Mouse (Mus musculus) C3H10T1/2 (cell line): ENCODE results near the gene Arpc1b. TPM values are rescaled to one million over a fixed set of nuclear protein-coding genes. Genes with fewer than 3 reads are reported as not detected.

Source experiments
- polyA plus RNA-seq, 2 experiments: library from polyadenylated mRNA; unstranded; fragments of >200 nt; fragmentation: generic; extraction: Trizol; gene quantifications; one replicate each; pipeline ENCODE4 v1.2.1; 2012; ENCODE audit warnings: missing spikeins in 2 of 2

The Arpc1b gene
- 100 to 1,000 TPM; 214 to 895 TPM for polyA plus RNA-seq

GRCm38 (mm10) chr5:145114071-145114605, at the start of gene Arpc1b:
Gene Arpc1b, plus strand, starts transcription at chr5:145114215.

GRCm38 (mm10) chr5:145083632-145084451, 30.2 kb upstream of the Arpc1b start, which contains the start of the genes Arpc1a and Kpna7:
Gene Arpc1a, plus strand, starts transcription at chr5:145083830.
Gene Kpna7, minus strand, starts transcription at chr5:145084030.

GRCm38 (mm10) chr5:145139571-145140519, 25.8 kb downstream of the Arpc1b start, which contains the start of the genes Pdap1 and Bud31:
Gene Pdap1, minus strand, starts transcription at chr5:145140238.
Gene Bud31, plus strand, starts transcription at chr5:145140362.

GRCm38 (mm10) chr5:145166536-145167305, 52.7 kb downstream of the Arpc1b start, which contains the start of the genes Ptcd1 and Cpsf4:
Gene Ptcd1, minus strand, starts transcription at chr5:145167108.
Gene Cpsf4, plus strand, starts transcription at chr5:145167213.

Other genes starting within 250 kb of the Arpc1b start
- 10 to 100 TPM; 11.1 to 21.7 TPM for gene Smurf1, start 148.4 kb upstream of the Arpc1b start, polyA plus RNA-seq
- not detected for gene Gm4871, start 81.5 kb upstream of the Arpc1b start, polyA plus RNA-seq
- not detected for gene 1700018F24Rik, start 71.2 kb upstream of the Arpc1b start, polyA plus RNA-seq
- gene Arpc1a, start 30.4 kb upstream of the Arpc1b start, polyA plus RNA-seq, result 100 to 1,000 TPM in 1 of 2 experiments, 10 to 100 TPM in 1; 82.0 to 163 TPM
- gene Kpna7, start 30.2 kb upstream of the Arpc1b start, polyA plus RNA-seq, result not detected
- gene Pdap1, start 26.0 kb downstream of the Arpc1b start, polyA plus RNA-seq, result 10 to 100 TPM; 75.8 to 82.1 TPM
- gene Bud31, start 26.1 kb downstream of the Arpc1b start, polyA plus RNA-seq, result 100 to 1,000 TPM in 1 of 2 experiments, 10 to 100 TPM in 1; 55.8 to 115 TPM
- 10 to 100 TPM in 1 of 2 experiments, 1 to 10 TPM in 1; 7.3 to 15.8 TPM for gene Ptcd1, start 52.9 kb downstream of the Arpc1b start, polyA plus RNA-seq
- 10 to 100 TPM; 21.5 to 26.2 TPM for gene Cpsf4, start 53.0 kb downstream of the Arpc1b start, polyA plus RNA-seq
- 100 to 1,000 TPM; 548 to 746 TPM for gene Atp5j2, start 77.8 kb downstream of the Arpc1b start, polyA plus RNA-seq
- gene Zkscan14, start 87.7 kb downstream of the Arpc1b start, polyA plus RNA-seq, result 1 to 10 TPM; 2.4 to 8.2 TPM
- 1 to 10 TPM; 1.1 to 8.7 TPM for gene Zkscan5, start 90.3 kb downstream of the Arpc1b start, polyA plus RNA-seq
- 1 to 10 TPM; 1.3 to 5.5 TPM for gene Zfp655, start 117.5 kb downstream of the Arpc1b start, polyA plus RNA-seq
- 10 to 100 TPM in 1 of 2 experiments, 1 to 10 TPM in 1; 2.1 to 11.1 TPM for gene Zscan25, start 166.3 kb downstream of the Arpc1b start, polyA plus RNA-seq
- under 1 TPM in 1 of 2 experiments, not detected in 1; 0.04 TPM for gene Cyp3a57, start 231.1 kb downstream of the Arpc1b start, polyA plus RNA-seq